Mouse (Mus musculus) urinary bladder, postnatal 36 days (tissue): Measurements from ENCODE around the gene Pih1d1.
A peak's percentile ranks its signal among the peaks of the same experiment; 100 is the strongest.
"Not testable (repeated sequence)": the region's sequence is repeated elsewhere in the genome, so short reads cannot be mapped to it uniquely, and the experiment has no call there.

Source experiments
- DNase-seq, 2 experiments: peaks; one replicate each; pipeline ENCODE4 v3.0.0; 2022; ENCODE audit warnings: low spot score in 2 of 2, mixed read lengths in 1 of 2

The Pih1d1 gene

DNA sequence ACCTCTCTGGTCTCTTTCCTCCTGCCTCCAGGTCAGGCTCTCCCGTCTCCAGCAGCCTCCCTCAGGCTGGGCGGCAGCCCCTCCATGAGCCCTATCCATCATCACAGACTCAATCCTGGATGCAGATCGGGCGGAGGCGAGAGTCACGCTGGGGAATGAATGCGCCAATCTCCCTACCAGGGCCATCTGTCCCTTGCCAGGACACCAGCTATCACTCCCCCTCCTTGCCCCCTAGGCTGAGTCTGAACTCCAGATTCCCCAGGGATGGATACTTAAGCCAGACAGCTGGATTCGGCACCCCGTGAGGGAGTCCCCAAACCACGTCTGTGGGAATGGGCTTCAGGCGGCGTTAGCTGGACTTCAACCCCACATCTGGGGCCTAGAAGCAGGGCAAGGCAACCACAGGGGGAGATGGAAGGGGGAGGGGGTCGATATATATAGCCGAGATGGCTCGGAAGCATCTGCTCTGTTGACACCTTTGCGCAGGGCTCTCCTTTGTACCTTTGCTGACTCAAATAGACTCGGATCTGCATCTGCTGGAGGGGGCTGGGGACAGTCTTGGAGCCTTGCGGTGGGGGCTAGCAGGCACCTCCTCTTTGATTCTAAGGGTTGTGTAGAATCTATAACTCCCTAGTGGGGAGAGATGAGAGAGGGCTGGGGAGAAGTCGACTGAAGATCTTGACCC, 13.8 kb downstream of the Pih1d1 start:
- DNase-seq = no peak

GRCm38 (mm10) chr7:45168656-45169055, 14.6 kb downstream of the Pih1d1 start:
- no peak for DNase-seq

DNA sequence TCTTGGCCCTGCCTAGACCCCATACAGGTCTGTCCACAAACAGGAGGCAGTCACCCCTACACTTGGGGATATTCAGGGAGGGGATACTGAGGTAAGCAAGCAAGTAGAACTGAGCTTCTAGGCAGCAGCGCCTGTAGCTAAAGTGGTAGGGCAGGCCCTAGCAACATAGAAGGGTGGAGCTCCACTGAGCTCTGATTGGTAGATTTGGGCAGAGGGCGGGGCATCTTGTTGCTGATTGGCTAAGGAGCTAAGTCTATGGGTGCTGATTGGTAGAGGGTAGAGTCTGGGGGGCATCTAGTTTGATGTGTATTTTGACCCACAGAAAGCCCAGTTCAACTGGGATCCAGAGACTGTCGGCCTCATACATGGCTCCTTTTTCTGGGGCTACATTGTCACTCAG, 15.4 kb downstream of the Pih1d1 start:
- DNase-seq = no peak

- DNase-seq = no peak
These were observed 18.9 kb downstream of the Pih1d1 start for GRCm38 (mm10) chr7:45172974-45173373.

GRCm38 (mm10) chr7:45173772-45174171, 19.7 kb downstream of the Pih1d1 start:
- DNase-seq = not testable (repeated sequence)

DNA sequence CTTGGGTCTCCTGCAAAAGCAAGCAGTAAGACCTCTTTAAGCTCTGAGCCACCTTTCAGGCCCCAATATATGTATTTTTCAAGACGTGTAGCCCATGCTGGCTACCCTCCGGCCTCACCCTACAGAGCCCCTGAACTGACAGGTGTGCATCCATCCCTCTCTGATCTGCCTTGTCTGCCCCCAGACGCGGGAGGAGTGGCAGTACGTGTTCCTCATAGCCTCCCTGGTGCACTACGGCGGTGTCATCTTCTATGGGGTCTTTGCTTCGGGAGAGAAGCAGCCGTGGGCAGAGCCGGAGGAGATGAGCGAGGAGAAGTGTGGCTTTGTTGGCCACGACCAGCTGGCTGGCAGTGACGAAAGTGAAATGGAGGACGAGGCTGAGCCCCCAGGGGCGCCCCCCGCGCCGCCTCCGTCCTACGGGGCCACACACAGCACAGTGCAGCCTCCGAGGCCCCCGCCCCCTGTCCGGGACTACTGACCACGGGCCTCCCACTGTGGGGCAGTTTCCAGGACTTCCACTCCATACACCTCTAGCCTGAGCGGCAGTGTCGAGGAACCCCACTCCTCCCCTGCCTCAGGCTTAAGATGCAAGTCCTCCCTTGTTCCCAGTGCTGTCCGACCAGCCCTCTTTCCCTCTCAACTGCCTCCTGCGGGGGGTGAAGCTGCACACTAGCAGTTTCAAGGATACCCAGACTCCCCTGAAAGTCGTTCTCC, 20.6 kb downstream of the Pih1d1 start:
- DNase-seq = no peak

GRCm38 (mm10) chr7:45175398-45175797, 21.3 kb downstream of the Pih1d1 start:
- no peak for DNase-seq

DNA sequence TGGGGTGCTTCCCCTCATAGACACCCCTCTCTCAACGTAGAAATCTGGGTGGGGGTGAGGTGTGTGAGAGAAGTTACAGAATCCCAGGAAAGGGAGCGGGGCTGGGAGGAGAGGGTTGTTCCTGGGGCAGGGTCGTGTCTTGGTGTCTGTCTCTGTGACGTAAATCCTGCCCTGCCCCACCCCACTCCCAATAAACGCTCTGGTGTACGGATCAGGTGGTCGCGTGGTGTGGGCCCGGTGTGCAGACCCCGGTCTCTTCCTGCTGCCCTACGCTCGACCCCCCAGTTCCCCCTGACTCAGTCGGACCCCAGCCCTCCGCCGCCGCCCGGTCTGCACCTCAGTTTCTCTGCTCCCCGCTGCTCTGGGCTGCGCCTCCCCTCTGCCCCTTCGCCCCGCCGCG, 21.8 kb downstream of the Pih1d1 start:
- DNase-seq = no peak

GRCm38 (mm10) chr7:45176356-45176755, 22.3 kb downstream of the Pih1d1 start:
- no peak for DNase-seq

DNA sequence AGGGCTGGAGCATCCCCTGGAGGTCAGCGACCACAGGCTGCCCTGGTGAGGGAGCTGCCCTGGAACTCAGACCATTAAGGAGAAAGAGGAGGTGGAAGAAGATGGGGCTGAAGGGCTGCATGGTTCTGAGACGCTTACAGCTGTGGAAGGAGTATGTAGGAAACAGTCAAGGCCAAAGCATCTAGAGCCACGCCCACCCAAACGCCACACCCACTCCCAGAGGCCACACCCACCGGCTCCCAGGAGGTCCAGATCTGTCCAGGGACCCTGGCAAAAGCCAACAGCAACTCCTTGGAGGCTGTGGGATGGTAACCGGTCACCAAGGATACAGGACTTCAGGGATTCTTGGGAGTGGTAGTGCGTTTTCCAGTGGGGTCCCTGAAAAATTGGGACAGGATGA, 24.4 kb downstream of the Pih1d1 start:
- no peak for DNase-seq

DNA sequence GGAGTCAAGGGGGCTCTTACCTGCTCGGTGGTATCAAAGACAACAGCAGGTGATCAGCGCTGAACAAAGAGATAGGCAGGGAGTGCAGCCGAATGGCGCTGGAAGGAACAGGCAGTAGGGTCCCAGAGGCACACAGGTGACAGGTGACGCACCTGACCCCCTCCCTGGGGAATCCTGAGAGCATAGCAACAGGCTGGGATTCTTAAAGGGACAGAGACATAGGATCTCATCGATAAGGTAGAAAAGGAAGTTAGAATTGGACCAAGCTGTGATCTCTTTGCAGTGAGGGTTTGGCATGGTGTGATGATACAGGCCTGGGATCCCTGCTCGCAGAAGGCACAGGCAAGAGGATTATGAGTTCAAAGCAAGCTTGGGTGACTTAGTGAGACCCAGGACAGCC, 25.4 kb downstream of the Pih1d1 start, which contains the start of gene Gfy:
Gene Gfy (minus strand): TSS at position 101 of the 400 bp plus-strand sequence.
- no peak for DNase-seq

DNA sequence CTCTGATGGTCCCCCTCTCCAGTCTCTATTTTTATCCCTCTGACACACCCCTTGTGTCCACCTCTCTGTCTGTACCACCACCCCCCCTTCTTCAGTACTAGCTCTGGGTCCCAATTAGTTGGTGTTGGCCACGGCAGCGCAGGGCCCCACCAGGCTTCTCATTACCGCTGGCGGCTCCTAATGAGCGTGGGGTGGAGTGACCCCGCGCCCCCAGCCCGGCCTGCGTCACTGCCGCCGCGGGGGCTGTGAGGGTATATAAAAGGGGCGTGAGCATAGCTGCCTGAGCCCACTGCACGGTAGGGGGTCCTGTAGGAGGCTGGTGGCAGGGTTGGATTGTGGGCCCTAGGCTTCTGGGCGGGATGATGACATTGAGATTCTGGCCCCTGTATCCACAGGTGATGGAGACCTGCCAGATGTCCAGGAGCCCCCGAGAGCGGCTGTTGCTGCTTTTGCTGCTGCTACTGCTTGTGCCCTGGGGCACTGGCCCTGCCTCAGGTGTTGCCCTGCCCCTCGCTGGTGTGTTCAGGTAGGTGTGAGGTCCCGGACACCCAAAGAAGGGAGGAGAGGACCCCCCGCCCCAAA, 26.9 kb downstream of the Pih1d1 start, which contains the start of gene Pth2:
Gene Pth2 (plus strand): TSS at position 100 of the 582 bp plus-strand sequence.
- no peak for DNase-seq

DNA sequence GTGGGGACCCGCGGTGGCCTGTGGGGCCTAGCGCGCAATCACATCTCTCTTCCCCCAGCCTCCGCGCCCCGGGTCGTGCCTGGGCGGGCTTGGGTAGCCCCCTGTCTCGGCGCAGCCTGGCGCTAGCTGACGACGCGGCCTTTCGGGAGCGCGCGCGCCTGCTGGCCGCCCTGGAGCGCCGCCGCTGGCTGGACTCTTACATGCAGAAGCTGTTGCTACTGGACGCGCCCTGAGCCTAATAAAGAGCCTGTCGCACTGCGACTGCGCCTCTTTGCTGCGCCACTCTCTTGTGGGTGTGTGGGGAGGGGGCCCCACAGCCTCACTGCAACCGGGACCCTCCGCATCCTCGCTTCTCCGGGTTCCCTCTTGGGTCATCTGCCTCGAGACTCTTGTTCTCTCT, 27.4 kb downstream of the Pih1d1 start:
- DNase-seq = no peak

DNA sequence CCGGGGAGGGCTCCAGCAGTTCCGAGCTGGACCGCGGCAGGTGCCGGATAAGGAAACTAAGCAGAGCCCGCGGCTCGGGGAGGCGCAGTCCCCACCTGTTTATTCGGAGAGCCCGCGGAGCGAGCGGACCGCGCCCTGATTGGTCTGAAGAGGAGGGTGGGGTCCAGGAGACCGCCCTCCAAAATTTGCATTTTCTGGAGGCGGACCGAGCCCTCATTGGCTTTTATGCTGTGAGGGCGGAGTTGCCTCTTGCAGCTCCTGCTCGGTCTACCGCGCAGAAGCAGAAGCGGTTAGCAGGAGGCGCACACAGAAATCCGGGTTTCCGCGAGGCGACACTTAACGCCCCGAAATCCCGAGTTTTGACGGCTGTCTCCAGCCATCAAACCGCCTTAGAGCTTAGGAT, 28.1 kb downstream of the Pih1d1 start:
- DNase-seq = peak; percentile 80 to 88

- no peak for DNase-seq
These were observed 28.5 kb downstream of the Pih1d1 start for GRCm38 (mm10) chr7:45182606-45183005.

- DNase-seq = no peak
These were observed 29.6 kb downstream of the Pih1d1 start for GRCm38 (mm10) chr7:45183672-45184071.

DNA sequence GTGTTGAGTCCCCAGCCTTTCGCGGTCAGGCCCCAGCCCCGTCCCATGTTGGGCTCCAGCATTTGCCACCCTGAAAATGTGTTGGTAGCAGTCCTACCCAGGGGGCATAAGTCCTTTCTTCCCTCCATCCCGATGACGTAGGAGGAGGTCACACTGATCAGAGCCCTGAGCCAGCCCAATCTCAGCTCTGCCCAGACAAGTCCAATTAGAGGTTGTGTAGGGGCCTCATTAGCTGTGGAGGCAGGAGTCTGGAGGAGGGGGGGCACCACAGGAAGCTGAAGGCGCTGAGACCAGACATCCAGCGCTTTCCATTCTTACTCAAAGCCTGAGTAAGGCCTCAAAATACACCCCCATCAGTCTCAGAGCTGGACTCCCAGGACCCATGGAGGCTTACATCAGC, 31.8 kb downstream of the Pih1d1 start:
- DNase-seq = no peak

DNA sequence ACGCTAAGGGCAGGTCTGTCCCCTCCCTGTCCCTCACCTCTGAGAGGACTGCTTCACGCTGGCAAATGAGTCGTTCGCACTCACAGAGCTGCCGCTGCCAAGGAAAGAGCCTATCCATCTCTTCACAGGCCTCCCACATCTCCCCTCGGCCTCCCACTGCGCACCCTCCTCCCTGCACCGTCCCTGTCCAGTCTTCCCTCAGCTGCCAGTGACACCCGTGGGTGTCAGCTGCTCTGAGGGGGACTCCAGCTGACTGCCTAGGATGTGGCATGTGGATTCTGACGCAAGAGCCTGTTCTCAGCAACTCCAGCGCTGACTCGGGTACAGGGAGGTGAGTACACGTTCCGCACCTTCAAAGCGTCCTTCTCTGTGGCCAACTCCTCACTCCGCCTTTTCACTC, 35.5 kb downstream of the Pih1d1 start:
- no peak for DNase-seq

DNA sequence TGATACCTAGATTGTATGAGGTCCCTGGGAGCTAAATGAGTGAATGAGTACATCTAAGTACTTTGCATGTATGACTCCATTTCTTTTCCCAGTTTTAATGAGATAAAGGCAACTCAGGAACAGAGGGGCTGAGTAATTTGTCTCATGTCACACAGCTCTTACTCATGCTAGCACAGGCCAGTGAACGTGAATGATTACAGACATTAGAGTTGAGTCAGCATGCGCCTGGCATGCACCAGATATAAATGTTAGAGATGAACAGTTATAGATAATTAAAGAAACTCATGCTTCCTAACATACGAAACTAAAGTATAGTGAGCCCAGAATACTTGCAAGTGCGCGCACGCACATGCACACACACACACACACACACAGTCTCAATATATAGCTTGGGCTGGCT, 36.1 kb downstream of the Pih1d1 start:
- DNase-seq = no peak

DNA sequence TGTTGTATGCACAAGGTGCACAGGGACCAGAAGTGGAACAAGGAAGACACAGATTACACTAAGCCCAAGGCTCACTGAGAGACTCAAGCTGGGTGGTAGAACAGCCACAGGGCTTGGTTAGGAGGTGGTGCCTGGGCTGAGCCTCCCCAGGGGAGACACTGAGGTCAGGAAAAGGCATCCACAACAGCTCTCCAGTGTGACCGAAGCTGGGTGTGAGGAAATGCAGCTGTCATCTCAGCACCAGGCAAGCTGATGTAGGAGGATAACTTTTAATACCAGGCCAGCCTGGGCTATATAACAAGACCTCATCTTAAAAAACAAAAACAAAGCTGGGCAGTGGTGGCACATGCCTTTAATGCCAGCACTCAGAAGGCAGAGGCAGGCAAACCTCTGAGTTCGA, 37.1 kb downstream of the Pih1d1 start:
- DNase-seq = no peak

- DNase-seq = no peak
These were observed 37.8 kb downstream of the Pih1d1 start for GRCm38 (mm10) chr7:45191803-45192363.

DNA sequence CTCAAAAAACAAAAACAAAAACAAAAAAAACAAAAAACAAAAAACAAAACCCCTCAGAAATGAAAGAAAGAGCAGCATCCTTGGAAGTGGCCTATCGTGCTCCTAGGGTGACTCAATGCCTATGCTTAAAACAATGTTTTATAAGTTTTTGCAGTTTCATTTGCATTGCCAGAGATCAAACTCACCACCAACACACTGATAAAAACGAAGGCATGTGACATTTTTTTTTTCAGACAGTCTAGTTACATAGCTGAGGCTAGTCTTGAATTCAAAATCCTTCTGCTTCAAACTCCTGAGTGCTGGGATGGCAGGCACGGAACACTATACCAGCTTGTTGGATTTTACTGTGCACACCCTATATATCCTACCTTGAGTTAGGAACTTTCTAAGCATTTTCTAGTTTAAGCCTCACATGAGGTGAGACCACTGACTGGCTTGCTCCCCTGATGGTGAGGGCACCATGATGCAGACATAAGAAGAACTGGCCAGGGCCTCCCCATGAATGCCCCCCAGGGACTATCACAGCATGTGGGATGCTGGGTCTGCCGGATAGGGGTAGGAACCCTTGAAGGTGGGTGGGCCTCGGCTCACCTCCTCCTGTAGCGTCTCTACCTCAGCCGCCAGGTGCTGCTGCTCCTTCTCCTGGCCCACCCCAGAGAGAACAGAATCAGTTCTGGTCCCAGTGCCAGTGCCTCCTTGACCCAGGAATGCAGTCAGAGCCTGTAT, 38.6 kb downstream of the Pih1d1 start:
- no peak for DNase-seq
